Mouse (Mus musculus): Measurements from ENCODE around the gene Skint8. TPM values are rescaled to one million over a fixed set of nuclear protein-coding genes. Genes with fewer than 3 reads are reported as not detected.
"Not testable (repeated sequence)": the region's sequence is repeated elsewhere in the genome, so short reads cannot be mapped to it uniquely, and the experiment has no call there.

The Skint8 gene
- polyA plus RNA-seq (2016; fragmentation: Nextera tagmentation; extraction: Ambion mirVana) = not detected in 2 replicates

- Histone ChIP-seq H3K4me3 (no peak within 1 kb of the TSS), H3K4me1 (no peaks in the 10 kb centered on the region), H3K27ac (no peak within 1 kb of the TSS), H3K4me2 (replicated peaks) (no peak within 1 kb of the TSS), H3K9ac (no peak within 1 kb of the TSS), H3K27me3 (replicated peaks) (no peaks in the 10 kb centered on the region), H3K36me3 (no peaks in the 10 kb centered on the region), H3K9me3 (0 out of 2 replicates have a peak, but pooled peaks cover 4% of the 10 kb centered on the region)
- no peak for ATAC-seq (ENCODE audit: low FRiP score, low read depth)
- WGBS = 90% methylated on average over 1 of the region's 1 CpGs
Measured at GRCm38 (mm10) chr4:111919092-111919491, at the start of gene Skint8. Skint8 (plus strand) TSS chr4:111919392.

- ATAC-seq (ENCODE audit: low FRiP score, low read depth) = no peak
- H3K4me2 ChIP-seq (replicated peaks) = no peak overlapping the region
- H3K4me1 ChIP-seq = no peaks in the 10 kb centered on the region
- H3K27ac ChIP-seq = no peak overlapping the region
- H3K9ac ChIP-seq = no peak overlapping the region
- H3K36me3 ChIP-seq = no peaks in the 10 kb centered on the region
- H3K27me3 ChIP-seq (replicated peaks) = no peaks in the 10 kb centered on the region
- WGBS = 51% methylated on average over 4 of the region's 4 CpGs
- no peak overlapping the region for H3K4me3 ChIP-seq
- no peaks in the 10 kb centered on the region for H3K9me3 ChIP-seq
Measured at GRCm38 (mm10) chr4:111880112-111880875, 38.9 kb upstream of the Skint8 start.

GRCm38 (mm10) chr4:111883543-111883942, 35.6 kb upstream of the Skint8 start:
- no peaks in the 10 kb centered on the region for H3K4me1 ChIP-seq
- H3K27me3 ChIP-seq (replicated peaks) = no peaks in the 10 kb centered on the region
- H3K4me3 ChIP-seq = no peak overlapping the region
- H3K27ac ChIP-seq = no peak overlapping the region
- no peaks in the 10 kb centered on the region for H3K9me3 ChIP-seq
- no peak for ATAC-seq (ENCODE audit: low FRiP score, low read depth)
- H3K36me3 ChIP-seq = no peaks in the 10 kb centered on the region
- H3K4me2 ChIP-seq (replicated peaks) = no peak overlapping the region
- 91% methylated on average over 12 of the region's 12 CpGs for WGBS
- H3K9ac ChIP-seq = no peak overlapping the region

- ATAC-seq (ENCODE audit: low FRiP score, low read depth) = peak; percentile 87
- H3K27me3 ChIP-seq (replicated peaks) = no peaks in the 10 kb centered on the region
- no peaks in the 10 kb centered on the region for H3K9me3 ChIP-seq
- 0 out of 2 replicates have a peak overlapping the region, but pooled peaks have one; percentile 22 for H3K4me2 ChIP-seq (replicated peaks)
- no peak overlapping the region for H3K9ac ChIP-seq
- no peak overlapping the region for H3K27ac ChIP-seq
- H3K36me3 ChIP-seq = no peaks in the 10 kb centered on the region
- H3K4me3 ChIP-seq = no peak overlapping the region
- WGBS = 15% methylated on average over 7 of the region's 7 CpGs
- no peaks in the 10 kb centered on the region for H3K4me1 ChIP-seq
Measured at GRCm38 (mm10) chr4:111886018-111886417, 33.2 kb upstream of the Skint8 start.

- H3K36me3 ChIP-seq = no peaks in the 10 kb centered on the region
- no peak overlapping the region for H3K9ac ChIP-seq
- H3K4me1 ChIP-seq = no peaks in the 10 kb centered on the region
- ATAC-seq (ENCODE audit: low FRiP score, low read depth) = peak; percentile 85
- no peaks in the 10 kb centered on the region for H3K9me3 ChIP-seq
- no peak overlapping the region for H3K27ac ChIP-seq
- H3K27me3 ChIP-seq (replicated peaks) = no peaks in the 10 kb centered on the region
- H3K4me3 ChIP-seq = no peak overlapping the region
- no peak overlapping the region for H3K4me2 ChIP-seq (replicated peaks)
- 22% methylated on average over 4 of the region's 4 CpGs for WGBS
Measured at GRCm38 (mm10) chr4:111886607-111887006, 32.6 kb upstream of the Skint8 start.

- Histone ChIP-seq H3K9ac (no peak overlapping the region), H3K27ac (no peak overlapping the region), H3K36me3 (no peaks in the 10 kb centered on the region), H3K9me3 (no peaks in the 10 kb centered on the region), H3K4me2 (replicated peaks) (no peak overlapping the region), H3K27me3 (replicated peaks) (no peaks in the 10 kb centered on the region), H3K4me3 (no peak overlapping the region), H3K4me1 (no peaks in the 10 kb centered on the region)
- no peak for ATAC-seq (ENCODE audit: low FRiP score, low read depth)
Measured at GRCm38 (mm10) chr4:111892138-111892537, 27.1 kb upstream of the Skint8 start.

GRCm38 (mm10) chr4:111897755-111898154, 21.4 kb upstream of the Skint8 start:
- no peak overlapping the region for H3K4me3 ChIP-seq
- ATAC-seq (ENCODE audit: low FRiP score, low read depth) = no peak
- H3K9me3 ChIP-seq = no peaks in the 10 kb centered on the region
- 62% methylated on average over 1 of the region's 1 CpGs for WGBS
- H3K4me1 ChIP-seq = no peaks in the 10 kb centered on the region
- no peaks in the 10 kb centered on the region for H3K36me3 ChIP-seq
- H3K4me2 ChIP-seq (replicated peaks) = no peak overlapping the region
- no peak overlapping the region for H3K27ac ChIP-seq
- no peak overlapping the region for H3K9ac ChIP-seq
- H3K27me3 ChIP-seq (replicated peaks) = no peaks in the 10 kb centered on the region

GRCm38 (mm10) chr4:111898566-111898965, 20.6 kb upstream of the Skint8 start:
- Histone ChIP-seq H3K9me3 (no peaks in the 10 kb centered on the region), H3K4me1 (no peaks in the 10 kb centered on the region), H3K36me3 (no peaks in the 10 kb centered on the region), H3K9ac (no peak overlapping the region), H3K27me3 (replicated peaks) (no peaks in the 10 kb centered on the region), H3K4me2 (replicated peaks) (no peak overlapping the region), H3K4me3 (no peak overlapping the region), H3K27ac (no peak overlapping the region)
- WGBS = 72% methylated on average over 4 of the region's 4 CpGs
- ATAC-seq (ENCODE audit: low FRiP score, low read depth) = no peak

- H3K27ac ChIP-seq; H3K4me3 ChIP-seq; H3K9ac ChIP-seq; H3K4me1 ChIP-seq; H3K27me3 ChIP-seq (replicated peaks); H3K36me3 ChIP-seq; H3K4me2 ChIP-seq (replicated peaks); H3K9me3 ChIP-seq; ATAC-seq (ENCODE audit: low FRiP score, low read depth): not testable (repeated sequence)
- 77% methylated on average over 1 of the region's 1 CpGs for WGBS
Measured at GRCm38 (mm10) chr4:111900491-111900890, 18.7 kb upstream of the Skint8 start.

GRCm38 (mm10) chr4:111901473-111901872, 17.7 kb upstream of the Skint8 start:
- Histone ChIP-seq H3K27me3 (replicated peaks) (no peaks in the 10 kb centered on the region), H3K9me3 (no peaks in the 10 kb centered on the region), H3K4me3 (no peak overlapping the region), H3K9ac (no peak overlapping the region), H3K4me2 (replicated peaks) (no peak overlapping the region), H3K27ac (no peak overlapping the region), H3K36me3 (no peaks in the 10 kb centered on the region), H3K4me1 (no peaks in the 10 kb centered on the region)
- no peak for ATAC-seq (ENCODE audit: low FRiP score, low read depth)
- 89% methylated on average over 1 of the region's 1 CpGs for WGBS

- Histone ChIP-seq H3K4me2 (replicated peaks) (no peak within 1 kb of the TSS), H3K36me3 (no peaks in the 10 kb centered on the region), H3K4me3 (no peak within 1 kb of the TSS), H3K9me3 (no peaks in the 10 kb centered on the region), H3K9ac (no peak within 1 kb of the TSS), H3K4me1 (no peaks in the 10 kb centered on the region), H3K27me3 (replicated peaks) (no peaks in the 10 kb centered on the region), H3K27ac (no peak within 1 kb of the TSS)
- no peak for ATAC-seq (ENCODE audit: low FRiP score, low read depth)
Measured at GRCm38 (mm10) chr4:111902775-111903174, 16.4 kb upstream of the Skint8 start, which contains the start of gene Slc5a9. Slc5a9 (minus strand) TSS chr4:111902918.

- ATAC-seq (ENCODE audit: low FRiP score, low read depth) = peak; percentile 56; the same call in 1 of the 2 replicates
- no peak overlapping the region for H3K4me3 ChIP-seq
- 45% methylated on average over 2 of the region's 2 CpGs for WGBS
Measured at GRCm38 (mm10) chr4:111907926-111908325, 11.3 kb upstream of the Skint8 start.

GRCm38 (mm10) chr4:111961309-111961708, 42.1 kb downstream of the Skint8 start:
- no peaks in the 10 kb centered on the region for H3K9me3 ChIP-seq
- no peaks in the 10 kb centered on the region for H3K27me3 ChIP-seq (replicated peaks)
- H3K4me1 ChIP-seq = no peaks in the 10 kb centered on the region
- H3K4me3 ChIP-seq = no peak overlapping the region
- no peak overlapping the region for H3K27ac ChIP-seq
- H3K36me3 ChIP-seq = no peaks in the 10 kb centered on the region
- no peak for ATAC-seq (ENCODE audit: low FRiP score, low read depth)
- H3K9ac ChIP-seq = no peak overlapping the region
- no peak overlapping the region for H3K4me2 ChIP-seq (replicated peaks)
- WGBS = 28% methylated on average over 1 of the region's 1 CpGs

More at GRCm38 (mm10) chr4:111907926-111908325, 11.3 kb upstream of the Skint8 start:
- no peak overlapping the region for H3K27ac ChIP-seq
- H3K36me3 ChIP-seq = no peaks in the 10 kb centered on the region
- H3K4me2 ChIP-seq (replicated peaks) = no peak overlapping the region
- no peak overlapping the region for H3K9ac ChIP-seq
- no peaks in the 10 kb centered on the region for H3K27me3 ChIP-seq (replicated peaks)
- H3K9me3 ChIP-seq = no peaks in the 10 kb centered on the region
- H3K4me1 ChIP-seq = no peaks in the 10 kb centered on the region

Data from neural tube, embryonic 12.5 days (tissue).